Mouse (Mus musculus) lung, postnatal 36 days (tissue): ENCODE measurements around the gene Trim62.
A peak's percentile ranks its signal among the peaks of the same experiment; 100 is the strongest.

Experiments
- DNase-seq: peaks from one replicate; pipeline ENCODE4 v3.0.0; 2022; ENCODE audit warnings: mixed read lengths

The Trim62 gene

DNA sequence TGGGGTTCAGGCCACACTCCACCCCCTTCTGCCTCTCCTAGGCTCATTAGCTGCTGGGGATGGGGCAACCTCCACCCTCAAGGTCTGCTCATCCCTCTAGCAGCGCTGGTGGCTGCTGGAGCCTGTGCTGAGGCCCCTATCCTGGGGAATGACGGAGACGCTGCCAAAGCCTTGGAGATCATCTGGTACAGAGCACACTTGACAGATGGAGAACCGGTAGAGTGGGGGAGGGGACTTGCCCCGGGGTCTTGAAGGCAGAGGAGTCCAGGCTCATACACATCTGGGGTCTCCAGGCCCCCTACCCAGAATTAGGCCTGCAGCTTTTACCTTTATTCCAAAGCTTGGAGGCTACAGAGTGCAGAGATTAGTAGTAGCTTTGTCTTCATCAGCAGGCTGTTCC is 3.2 kb downstream of the Trim62 start:
- DNase-seq = no peak

DNA sequence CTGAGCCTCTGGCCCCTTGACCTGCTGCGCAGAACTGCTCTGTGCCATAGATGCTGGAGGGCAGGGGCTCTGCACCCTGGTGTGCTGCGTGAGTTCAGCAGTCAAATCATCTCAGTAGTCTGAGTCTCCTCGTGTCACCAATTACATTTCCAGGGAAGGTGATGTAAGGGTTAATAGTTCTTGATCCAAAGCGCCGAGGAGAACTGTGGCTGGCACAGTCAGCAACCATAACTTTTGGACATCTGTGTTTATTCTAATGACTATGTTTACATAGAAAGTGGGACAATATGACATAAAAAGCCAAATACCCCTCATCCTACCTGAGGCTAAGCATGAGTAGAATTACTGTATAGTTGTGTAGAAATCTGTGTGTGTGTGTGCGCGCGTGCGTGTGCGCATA is 3.6 kb downstream of the Trim62 start:
- no peak for DNase-seq

DNA sequence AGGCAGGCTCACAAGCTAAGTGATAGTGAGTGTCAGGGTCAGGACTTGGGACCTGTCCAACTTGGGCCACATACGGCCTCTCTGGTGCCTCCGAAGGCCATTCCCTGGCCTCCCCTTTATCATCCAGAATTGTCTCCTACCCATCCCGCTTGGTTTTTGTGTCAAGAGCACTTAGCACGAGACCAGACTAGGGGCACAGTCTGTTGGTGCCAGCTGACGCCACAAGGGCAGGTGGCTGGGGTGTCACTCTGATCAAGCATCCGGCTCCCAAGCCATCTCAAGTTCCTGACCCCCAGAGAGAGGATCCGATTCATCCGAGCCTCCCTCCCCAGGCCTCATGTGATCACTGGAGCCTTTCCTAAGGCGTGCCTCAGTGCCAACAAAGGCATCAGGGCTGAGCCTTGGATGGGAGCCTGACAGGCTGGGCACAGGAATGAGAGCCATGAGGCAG is 4.3 kb downstream of the Trim62 start:
- no peak for DNase-seq

DNA sequence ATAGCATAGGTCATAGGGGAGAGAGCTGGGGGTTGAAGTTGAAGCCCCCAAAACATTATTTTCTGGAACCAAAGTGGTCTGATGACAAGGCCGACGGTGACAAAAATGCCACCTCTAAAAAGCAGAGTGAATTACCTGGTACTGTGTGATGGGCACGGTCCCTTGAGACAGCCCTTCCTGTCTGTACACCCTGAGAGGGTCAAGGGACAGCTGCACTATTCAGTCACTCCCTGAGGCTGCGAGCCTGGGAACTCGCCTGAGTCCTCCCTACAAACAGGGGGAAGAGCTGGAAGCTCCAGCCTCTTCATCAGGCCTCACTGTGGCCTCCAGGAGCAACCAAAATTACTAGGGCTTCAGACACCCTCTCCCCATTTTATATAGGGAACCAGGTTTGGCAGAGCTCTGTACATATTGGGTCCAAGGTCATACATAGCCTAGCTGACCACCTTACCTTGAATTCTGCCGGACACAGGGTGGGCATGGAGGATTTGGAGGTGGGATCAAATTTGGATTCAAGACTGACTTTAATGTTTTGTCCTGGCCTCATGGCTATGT is 5.1 kb downstream of the Trim62 start:
- DNase-seq = no peak

DNA sequence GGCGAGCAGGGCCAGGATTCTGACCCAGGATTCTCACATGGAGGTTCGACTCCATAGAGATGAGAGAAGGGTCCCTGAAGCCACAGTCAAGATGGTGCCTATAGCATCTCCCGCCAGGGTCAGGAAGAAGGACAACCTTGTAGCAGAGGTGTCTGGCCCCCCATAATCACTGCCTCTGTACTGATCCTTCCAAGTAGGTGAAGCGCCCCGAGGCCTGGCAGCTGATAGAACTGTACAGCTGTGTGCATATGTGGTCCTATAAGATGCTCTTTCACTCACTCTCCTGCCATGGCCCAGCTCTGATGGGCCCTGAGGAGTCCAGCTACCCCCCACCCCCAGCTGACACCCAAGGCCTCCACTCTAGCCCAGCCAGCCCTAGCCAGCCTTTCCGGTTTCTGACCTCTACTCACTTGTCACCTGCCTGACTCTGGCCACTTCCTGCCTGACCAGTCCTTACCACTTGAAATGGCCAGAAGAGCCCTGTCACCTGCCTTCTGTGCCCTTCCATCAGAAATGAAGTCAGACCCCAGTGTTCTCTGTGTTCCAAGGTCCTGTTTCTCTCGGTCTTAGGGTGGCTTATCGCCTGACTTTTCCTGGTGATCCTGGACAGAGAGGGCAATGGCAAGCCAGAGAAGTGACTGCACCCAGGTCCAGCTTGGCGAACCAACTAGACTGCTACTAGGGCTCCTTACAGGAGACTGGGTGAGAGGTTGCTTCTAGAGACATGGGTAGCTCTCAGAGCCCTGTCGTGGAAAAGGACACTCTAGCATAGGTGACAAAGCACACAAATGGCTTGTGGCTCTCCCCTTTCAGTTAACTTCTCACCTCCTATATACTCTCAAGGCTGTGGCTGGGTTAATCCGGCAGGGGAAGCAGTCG is 6.6 kb downstream of the Trim62 start:
- peak; percentile 74 for DNase-seq

DNA sequence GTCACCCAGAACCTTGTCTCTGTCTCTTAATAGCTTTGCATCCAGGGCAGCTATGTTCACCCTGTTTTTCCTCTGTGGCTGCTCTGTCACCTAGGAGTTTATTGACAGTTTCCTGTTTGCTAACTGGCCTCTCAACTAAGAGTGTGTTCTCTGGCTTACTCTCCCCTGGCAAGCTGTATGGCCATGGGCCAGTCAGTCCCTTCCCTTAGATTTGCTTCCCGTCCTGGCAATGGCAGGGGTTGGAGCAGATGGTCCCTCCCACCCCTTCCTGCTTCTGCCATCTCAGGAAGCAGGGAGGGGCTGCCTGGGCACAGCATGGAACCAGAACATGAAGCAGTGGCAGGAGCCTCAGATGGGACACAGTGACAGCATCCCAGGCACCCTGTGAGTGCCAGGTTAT is 7.8 kb downstream of the Trim62 start:
- DNase-seq = peak; percentile 95

DNA sequence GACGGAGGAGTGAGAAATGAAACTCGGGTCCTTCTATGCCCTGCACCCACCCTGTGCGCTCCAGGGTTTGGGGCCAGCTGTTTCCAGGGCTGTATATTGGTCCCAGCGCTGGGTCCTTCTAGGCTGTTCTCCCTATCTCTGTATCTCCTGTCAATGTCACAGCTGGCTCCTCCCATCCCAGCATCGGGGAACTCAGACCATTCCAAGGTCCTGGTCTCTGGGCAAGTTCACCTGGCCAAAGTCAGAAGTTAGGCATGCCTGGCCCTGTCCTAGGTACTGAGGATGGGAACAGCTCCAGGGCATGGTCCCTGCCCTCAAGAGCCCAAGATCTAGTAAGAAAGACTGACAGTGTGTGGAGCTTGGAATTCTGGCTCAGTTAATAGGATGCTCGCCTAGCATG is 8.4 kb downstream of the Trim62 start:
- no peak for DNase-seq

DNA sequence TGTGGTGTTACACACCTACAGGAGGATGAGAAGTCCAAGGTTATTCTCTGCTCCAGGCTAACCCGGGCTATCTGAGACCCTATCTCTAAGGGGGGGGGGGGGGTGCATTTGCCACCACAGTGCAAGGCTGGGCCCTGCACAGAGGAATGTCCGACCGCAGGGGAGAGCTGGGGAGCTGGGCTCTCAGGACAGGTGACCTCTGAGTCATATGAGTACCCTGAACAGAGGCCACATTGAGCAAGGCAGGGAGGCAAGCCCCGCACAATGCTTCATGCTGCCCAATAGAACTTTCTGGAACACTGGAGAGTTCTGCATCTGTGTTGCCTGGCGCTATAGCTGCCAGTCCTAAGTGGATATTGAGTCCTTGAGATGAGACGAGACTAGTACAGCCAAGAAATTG is 8.8 kb downstream of the Trim62 start:
- DNase-seq = no peak

DNA sequence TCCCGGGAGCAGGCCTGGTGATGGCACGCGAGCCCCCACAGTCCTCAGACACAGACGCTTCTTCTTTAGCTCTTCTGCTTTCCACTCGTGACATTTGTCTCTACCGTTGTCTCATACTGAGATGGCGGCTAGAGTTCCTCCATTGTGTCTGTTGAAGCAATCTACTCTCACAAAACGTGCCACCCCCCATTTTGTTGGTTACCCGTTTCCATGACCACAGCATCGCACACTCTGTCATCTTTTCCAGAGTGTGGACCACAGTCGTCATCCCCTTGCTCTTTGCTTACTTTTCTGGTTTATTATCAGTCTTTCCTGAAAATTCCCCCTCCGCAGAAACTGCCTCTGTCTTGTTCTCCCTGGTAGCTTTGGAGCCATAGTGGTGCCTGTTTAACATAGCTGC is 10.7 kb downstream of the Trim62 start:
- no peak for DNase-seq

DNA sequence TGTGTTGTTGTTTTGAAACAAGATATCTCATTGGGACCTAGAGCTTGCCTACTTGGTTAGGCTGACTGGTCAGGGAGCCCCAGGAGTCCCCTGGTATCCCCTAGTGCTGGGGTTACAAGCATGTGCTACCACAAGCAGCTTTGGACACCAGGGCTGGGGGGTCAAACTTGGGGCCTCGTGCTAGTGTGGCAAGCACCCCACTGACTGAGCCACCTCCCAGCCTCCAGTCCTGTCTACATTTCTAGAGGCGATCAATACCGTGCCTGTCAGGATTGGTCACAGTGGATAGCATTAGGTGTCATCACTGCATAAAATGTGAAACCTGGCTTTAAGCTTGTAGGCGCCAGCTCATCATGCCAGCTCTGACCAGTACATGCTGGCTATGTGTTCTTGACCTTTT is 12.5 kb downstream of the Trim62 start:
- DNase-seq = no peak

DNA sequence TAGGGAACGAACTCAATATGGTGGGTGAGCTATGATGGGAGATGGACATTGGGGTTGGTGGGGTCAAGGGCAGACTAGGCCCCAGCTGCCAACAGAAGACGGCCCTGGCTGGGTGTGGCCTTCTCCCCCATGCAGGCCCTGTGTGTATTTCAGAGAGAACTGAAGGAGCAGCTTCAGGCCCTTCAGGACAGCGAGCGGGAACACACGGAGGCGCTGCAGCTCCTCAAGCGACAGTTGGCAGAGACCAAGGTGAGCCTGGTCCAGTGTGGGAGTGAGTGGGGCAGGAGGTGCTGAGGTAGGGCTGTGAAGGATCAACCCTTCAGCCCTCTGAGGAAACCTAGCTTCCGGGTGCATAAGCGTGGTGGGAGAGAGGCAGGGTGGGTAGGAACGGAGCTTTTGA is 13.3 kb downstream of the Trim62 start:
- no peak for DNase-seq

DNA sequence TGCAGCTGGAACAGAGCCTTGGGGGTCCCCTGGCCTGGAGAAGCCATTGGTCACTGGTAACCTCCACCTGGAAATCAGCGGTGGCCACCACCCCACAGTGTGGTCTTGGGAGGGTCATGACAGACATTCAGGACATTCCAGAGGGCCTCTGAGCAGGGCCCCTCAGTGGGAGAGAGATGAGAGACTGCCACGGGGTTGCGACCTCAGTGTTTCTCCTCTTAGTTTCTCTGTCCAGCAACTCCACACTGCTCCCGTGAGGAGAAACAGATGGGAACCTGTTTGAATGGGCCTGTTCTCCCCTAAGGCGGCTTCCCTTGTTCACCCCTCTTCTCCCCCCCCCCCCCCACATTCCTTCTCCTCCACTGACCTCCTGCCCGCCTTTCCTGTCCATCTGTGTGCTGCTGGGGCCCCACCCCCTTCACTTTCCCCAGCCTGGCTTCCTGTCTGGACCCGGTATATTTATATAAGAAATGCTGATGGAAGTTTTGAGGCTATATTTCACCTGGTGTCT is 14.6 kb downstream of the Trim62 start:
- peak; percentile 75 for DNase-seq

DNA sequence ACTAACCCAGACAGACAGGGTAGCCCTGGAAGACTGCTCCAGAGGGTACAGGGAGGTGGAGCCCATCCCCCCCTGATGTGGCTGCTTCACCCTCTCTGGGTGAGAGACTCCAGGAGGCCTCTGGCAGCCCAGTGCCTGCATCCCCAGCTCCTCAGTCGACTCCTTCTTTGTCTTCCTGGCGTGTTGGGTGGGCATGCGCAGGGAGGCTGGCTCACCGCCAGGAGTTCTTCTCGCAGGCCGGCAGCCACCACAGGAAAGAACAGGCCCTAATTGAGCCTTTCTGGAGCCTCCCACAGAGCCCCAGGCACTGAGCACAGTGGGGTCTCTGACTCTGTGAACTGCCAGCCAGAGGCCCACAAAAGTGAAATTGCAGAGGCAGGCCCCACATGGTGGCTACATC is 16.0 kb downstream of the Trim62 start:
- DNase-seq = peak; percentile 85

DNA sequence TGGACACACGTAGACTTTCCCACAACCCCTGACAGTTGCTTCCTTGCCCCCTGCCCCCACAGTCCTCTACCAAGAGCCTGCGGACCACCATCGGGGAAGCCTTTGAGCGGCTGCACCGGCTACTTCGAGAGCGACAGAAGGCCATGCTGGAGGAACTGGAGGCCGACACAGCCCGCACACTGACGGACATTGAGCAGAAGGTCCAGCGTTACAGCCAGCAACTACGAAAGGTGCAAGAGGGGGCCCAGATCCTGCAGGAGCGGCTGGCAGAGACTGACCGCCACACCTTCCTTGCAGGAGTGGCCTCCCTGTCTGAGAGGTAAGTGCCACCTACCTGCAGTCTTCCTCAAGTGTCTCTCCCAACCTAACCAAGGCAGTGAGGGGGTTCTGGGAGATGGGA is 17.1 kb downstream of the Trim62 start:
- no peak for DNase-seq

DNA sequence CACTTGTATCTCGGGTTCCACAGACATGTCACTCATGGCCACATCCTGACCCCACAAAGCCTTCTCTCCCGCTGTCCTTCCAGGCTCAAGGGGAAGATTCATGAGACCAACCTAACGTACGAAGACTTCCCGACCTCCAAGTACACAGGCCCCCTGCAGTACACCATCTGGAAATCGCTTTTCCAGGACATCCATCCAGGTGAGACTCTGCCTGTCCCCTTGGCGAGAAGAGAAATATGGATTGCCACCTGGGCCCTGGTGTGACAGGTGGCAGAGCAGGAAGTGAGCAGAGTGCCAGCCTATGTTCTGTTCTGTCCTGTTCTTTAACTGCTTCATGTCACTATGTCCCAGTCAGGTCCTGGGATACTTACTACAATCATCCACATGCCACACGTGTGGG is 19.0 kb downstream of the Trim62 start:
- no peak for DNase-seq

DNA sequence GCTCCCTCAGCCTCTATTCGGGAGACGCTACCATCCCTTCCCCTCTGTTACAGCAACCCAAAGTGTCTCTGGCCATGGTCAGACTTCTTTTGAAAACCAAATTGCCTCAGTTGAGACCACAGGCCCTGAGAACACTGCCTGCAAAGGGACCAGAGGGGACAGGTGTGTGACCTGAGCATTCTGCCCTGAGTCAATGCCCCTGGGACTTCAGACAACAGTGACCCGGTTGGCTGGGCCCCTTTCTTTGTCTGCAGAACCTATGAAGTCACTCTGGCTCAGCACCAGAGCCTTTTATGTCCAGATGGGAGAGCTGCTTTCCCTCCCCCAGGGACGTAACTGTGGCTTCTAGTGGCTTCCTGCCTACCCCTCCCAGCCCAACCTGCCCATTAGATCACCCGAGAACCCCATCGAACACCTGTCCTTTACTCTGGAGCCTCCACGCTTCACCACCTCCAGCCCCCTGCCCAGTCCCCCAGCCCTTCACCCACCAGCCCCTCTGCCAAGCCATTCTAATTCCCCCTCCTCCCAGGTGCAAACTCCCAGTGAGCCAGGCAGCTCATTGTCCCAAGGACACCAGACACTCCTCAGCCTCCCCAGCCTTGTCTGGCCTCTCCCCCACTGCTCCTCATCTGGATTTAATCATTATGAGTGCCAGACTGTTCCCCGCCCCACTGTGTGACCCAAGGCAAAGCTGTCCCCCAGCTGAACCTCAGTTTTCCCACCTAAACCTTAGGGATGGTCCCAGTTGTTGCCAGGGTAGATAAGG is 20.8 kb downstream of the Trim62 start:
- DNase-seq = no peak

DNA sequence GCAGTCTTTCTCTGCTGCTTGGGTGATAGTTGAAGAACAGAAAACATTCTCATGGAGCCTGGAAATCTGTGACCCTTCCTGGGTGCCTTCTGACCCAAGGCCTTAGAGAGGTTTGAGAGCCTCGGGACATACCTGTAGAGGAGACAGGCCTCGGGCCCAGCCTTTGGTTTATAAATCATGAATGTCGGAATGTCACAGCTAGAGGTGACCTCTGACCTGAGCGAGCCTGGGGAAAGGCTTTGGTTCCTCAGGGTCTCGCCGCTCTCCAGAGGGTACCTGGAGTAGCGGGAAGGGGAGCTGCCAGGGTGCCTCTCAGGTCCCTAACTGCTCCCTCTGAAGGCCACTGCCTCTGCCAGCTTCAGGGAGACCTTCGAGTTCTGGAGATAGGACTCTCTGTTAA is 21.9 kb downstream of the Trim62 start:
- DNase-seq = no peak

DNA sequence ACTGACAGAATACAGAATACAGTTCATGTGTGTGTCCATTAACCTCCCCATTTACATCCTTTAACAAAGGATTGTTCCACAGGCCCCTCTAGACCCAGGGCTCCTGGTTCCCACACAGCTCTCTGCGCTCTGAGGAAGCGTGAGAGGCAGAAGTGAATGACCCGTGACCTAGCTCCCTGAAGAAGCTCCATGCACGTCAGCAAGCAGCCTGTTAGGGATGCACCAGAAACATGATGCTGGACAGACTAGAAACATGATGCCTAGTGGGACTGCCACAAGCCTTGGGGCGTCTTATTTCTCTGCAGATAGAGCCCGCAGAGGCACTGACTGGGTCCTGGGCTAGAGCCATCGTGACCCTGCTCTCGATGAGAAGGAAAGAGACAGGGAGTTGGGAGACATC is 23.4 kb downstream of the Trim62 start:
- no peak for DNase-seq

DNA sequence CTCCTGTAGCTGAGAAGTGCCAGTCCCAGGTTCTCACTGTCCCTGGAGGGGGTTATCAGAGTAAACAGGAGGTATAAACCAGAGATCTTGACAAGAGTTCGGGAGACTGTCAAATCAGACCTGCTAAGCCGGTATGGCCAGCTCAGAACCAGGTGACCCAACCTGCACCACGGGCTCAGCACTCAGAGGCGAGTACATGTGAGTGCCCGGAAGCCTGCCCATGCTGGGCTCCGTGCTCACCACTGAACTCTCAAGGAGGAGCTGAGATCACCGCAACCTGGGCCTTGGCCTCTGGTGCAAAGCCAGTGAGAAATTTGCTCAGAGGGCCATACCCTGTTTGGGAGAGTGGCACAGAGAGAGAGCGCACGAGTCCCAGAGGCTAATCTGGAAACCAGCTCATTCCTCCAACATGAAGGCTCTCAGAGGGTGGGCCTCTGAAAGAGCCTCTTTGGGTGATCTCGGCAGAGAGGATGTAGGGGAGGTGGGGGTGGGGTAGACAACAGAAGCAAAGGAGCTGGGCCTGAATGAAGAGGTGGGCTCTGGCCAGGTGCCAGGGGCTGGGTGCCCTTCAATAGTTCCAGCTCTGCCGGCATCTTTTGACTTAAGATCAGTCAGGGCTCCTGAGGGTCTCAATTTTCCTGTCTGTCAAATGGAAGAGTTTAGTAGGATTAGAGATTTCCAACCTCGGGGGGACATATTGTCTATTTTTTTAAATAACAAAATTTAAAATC is 24.0 kb downstream of the Trim62 start:
- DNase-seq = peak; percentile 84

DNA sequence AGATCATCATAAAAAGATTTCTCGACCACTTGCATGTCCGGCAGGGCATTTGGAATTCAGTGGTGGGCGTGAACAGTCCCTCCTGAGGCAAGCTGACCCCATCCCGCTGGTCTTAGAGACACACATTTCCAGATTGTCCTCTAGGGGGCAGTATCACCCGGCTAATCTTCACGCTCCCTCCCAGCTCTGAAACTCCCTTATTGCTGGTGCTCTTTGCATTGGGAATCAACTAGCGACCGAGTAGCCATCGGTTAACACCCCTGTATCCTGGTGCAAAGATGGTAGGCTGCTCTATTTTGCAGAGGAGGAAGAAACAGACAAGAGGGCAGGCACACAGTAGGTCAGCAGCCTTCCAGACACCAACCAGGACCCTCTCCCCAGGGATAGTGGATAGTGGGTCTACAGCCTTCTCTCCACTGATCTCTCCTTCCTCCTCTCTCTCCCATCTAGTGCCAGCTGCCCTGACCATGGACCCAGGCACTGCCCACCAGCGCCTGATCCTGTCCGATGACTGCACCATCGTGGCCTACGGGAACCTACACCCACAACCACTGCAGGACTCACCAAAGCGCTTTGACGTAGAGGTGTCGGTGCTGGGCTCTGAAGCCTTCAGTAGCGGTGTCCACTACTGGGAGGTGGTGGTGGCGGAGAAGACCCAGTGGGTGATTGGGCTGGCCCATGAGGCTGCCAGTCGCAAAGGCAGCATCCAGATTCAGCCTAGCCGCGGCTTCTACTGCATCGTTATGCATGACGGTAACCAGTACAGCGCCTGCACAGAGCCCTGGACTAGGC is 25.4 kb downstream of the Trim62 start:
- peak; percentile 66 for DNase-seq

DNA sequence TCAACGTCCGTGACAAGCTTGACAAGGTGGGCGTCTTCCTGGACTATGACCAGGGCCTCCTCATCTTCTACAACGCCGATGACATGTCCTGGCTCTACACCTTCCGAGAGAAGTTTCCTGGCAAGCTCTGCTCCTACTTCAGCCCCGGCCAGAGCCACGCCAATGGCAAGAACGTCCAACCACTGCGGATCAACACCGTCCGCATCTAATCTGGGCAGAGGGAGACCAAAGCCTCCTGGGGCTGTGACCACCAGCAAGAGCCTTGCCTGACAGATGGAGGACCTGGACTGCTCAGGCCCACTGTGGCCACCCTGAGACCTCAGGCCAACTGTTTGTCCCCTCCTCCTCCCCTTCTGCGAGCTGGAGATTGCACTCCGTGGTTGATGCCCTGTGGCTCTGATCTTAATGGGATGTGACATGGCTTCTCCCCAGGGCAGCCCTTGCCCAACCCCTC is 26.0 kb downstream of the Trim62 start:
- no peak for DNase-seq
